Mouse (Mus musculus) lung, postnatal 14 days (tissue): ENCODE results near the gene Clec16a.
A peak's percentile ranks its signal among the peaks of the same experiment; 100 is the strongest.

Experiments
- DNase-seq: peaks from one replicate; pipeline ENCODE4 v3.0.0; 2021

The Clec16a gene

DNA sequence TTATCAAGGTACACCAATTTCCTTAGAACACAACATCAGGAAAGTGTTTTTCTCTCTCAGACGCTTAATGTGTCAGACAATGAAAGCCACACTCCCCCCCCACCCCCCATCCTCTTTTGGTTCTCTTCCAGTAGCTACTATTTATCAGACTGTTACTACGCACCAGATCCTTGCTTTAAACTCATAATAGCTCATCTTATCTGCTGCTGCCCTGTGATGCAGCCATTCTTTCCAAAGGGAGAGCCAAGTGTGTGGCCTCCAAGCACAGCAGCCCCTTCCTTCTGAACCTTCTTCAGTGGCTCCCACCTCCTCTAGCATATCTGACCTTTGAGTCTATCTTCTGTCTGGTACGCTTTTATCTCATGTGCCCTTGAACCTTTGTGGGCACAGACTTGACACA, 145.3 kb downstream of the Clec16a start:
- DNase-seq: no peak

DNA sequence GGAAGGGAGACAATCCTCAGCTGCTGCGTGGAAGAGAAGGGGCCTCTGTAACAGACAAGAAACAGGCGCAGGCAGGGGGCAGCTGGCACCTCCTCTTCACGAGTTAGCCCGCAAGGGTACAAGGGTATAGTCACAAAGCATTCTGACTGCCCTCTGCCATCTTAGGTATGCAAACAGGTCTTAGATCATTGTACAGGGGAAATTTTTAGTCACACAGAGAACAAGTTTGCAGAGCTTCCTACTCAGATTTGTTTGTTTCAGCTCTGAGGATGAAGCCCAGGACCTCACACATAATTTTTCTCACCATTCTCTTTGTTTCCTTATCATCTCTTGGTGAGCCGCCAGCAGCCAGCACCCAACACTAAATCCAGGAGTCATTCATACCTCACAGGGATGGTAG, 146.6 kb downstream of the Clec16a start:
- no peak for DNase-seq

GRCm38 (mm10) chr16:10692848-10693247, 147.7 kb downstream of the Clec16a start:
- DNase-seq: no peak

DNA sequence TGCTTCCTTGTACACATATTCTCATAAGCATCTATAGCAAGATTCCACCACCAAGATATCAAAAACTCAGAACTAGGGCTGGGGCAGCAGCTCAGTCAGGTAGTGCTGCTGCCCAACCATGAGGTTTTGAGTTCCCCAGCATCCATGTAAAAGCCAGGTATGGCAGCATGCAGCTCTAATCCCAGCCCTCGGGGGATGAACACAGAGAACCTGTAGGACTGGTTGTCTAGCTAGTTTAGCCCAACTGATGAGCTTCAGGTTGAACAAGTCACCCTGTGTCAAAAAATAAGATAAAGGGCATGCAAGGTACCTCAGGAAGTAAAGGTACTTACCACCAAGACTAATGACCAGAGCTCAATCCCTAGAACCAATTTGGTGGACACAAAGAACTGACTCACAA, 148.3 kb downstream of the Clec16a start:
- DNase-seq: no peak

GRCm38 (mm10) chr16:10694414-10694851, 149.3 kb downstream of the Clec16a start:
- DNase-seq: peak; percentile 71

- no peak for DNase-seq
Observed at GRCm38 (mm10) chr16:10697861-10698659, 152.9 kb downstream of the Clec16a start.

GRCm38 (mm10) chr16:10699316-10699715, 154.2 kb downstream of the Clec16a start:
- no peak for DNase-seq

DNA sequence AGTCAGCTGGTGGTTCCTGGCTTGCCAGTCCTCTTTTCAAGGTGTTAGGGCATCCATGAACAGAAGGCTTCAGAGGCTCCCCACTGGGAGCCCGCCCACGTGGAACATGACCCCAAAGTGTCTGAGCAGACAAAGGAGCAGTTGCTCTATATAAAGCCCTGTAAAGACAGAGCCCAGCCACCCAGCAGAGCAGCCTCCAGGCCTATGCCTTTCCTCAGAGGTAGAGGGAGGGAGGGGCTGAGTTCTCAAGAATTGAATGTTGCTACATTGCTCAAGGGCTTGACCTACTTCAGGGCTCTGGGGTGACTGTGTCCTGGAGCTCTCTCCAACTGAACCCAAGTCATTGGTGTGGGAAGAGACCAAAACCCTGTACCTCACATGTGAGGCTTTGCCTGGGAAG, 155.0 kb downstream of the Clec16a start:
- DNase-seq: no peak

GRCm38 (mm10) chr16:10702399-10702798, 157.3 kb downstream of the Clec16a start:
- peak; percentile 58 for DNase-seq

DNA sequence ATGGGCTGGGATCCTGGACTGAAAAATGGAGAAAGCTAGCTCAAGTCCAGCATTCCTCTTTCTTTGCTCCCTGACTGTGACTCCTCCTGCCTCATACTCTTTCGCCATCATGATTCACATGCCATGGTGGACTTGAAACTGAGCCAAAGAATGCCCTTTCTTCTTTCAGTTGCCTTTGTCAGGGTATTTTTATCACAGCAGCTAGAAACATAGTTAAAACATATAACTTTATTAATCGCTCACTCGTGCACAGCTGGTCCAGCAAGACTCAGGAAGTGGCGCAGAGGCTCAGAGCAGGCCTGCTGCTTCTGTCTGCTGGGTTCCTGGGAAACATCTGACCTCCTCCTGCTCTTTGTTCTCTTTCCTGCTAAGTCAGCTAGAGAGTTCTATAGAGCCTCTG, 158.8 kb downstream of the Clec16a start:
- no peak for DNase-seq

DNA sequence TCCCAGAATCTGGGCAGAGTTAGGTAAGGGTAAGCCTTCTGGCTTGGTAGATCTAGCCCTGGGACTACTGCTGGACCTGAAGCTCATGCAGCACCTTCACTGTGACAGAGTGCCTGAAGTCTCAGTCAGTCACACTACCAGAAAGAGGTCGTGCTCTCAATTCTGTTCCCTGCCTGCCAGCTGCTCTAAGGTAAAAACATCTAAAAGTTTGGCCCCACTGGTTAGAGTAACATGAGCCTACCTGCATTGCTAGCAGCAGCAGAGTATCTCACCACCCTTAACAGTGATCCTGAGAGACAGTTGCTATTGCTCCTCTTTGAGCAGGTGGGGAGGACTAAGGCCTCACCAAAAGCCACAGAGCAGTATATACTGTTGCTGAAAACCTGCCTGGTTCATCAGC, 160.3 kb downstream of the Clec16a start:
- DNase-seq: no peak

DNA sequence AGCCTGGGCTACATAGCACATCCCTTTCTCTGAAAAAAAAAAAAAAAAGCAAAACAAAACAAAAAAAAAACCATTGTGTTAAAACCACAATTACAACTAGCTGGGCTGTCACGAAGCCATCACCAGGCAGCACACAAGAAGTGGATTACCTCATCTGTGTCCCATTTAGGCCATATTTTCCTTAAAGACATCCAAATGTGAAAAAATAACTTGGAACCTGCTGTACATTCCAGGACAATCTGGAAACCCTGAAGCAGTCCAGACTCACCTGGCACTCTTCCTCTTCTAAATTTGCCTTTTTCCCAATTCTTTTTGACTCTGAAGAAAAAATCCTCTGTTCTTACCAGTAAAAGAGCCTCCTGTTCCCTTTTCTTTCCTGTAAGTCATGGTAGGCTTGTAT, 166.4 kb downstream of the Clec16a start:
- DNase-seq: no peak

DNA sequence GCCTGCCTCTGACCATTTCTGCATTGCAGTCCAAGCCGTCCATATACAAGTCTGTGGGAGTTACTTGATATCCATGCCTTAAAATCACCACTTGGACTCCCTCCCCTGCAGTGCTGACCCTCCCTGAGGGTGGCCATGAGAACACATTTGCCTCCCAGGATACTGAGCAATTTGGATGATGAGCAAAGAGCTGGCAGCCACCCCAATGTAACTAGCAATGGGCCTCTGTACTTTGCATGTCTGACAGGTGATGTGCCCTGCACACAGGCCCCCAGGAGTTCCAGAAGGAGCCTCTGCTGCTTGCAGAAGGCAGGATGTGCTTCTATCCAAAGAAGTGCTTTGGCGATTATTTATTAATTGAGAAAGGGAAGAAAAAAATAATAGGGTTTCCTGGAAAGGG, 167.9 kb downstream of the Clec16a start:
- DNase-seq: no peak

DNA sequence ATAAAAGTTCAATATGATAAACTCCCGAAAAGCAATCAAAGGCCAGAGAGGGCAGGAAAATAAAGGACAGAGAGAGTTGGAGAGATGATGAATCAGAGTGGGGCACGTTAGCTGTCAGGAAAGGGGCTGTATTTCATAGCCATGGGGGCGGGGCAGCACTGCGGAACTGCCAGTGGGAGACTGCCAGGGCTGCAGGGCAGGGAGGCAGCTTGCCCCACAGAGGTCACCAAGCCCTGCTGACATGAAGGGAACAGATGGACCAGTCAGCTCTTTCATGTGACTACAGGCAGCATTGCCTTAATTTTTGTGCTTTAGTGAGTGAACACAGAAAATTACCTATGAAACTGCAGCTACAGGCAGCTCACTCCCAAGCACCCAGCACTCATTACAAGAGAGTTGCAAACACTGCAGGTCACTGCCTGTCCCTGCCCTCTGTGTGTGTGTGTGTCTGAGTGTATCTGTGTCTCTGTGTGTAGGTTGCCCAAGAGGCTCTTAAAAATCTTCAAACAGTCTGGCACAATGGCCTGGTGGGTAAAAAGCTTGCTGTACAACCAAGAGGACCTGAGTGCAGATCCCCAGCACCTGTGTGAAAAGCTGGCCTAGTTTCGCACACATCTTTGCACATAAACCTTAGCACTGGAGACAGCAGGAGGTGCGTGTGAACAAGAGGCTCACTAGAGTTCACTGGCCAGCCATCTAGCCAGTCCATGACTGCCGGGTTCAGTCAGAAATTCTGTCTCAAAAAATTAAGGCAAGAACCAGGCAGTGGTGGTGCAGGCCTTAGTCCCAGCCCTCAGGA, 168.5 kb downstream of the Clec16a start:
- no peak for DNase-seq

GRCm38 (mm10) chr16:10715211-10715610, 170.1 kb downstream of the Clec16a start:
- no peak for DNase-seq

DNA sequence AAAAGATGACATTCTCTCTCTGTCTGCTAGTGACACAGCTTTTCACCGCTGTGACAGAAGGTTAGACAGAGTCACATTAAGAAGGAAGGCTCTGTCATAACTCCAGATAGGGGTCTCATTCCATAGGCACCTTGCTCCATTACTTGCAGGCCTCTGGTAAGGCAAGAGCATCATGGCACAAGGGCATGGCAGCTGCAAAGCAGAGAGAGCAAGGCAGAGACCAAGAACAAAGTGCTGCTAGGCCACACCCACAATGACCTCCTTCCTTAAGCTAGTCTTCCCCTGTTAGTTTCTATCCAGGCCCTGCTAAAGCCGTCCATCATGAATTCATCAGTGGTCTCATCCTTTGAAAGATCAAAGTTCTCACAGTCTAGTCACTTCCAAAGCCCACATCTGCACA, 170.5 kb downstream of the Clec16a start:
- DNase-seq: no peak

- no peak for DNase-seq
Observed at GRCm38 (mm10) chr16:10716696-10717095, 171.6 kb downstream of the Clec16a start.

GRCm38 (mm10) chr16:10719971-10720370, 174.8 kb downstream of the Clec16a start:
- DNase-seq: no peak

DNA sequence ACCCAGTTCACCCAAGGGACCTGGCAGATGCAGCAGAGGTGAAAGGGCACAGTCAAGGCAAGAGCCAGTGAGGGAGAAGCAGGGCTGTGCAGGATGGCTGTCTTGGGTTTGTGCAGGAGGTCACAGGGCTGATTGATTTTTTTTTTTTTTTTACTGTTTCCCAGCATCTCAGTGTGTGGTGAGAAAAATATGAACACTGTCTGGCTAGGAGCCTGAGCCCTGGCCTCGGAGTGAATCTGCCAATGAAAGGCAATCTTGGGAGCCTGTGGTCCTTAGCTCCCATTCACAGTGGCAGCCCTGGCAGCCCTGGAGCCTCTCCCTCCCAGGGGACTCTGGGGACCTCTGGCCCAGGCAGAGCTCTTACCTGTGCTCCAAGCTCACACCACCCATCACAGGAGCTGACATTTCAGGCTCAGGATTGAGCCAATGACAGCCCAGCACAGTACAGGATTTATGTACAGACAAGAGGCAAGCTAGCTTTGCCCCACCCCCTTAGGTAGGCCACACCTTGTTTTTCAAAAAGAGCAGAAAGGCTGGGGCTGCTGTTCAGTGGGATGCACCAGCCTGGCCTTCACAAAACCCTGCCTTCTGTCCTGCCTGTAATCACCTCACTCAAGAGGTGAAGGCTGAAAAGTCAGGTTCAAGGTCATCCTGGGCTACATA, 177.9 kb downstream of the Clec16a start:
- no peak for DNase-seq

DNA sequence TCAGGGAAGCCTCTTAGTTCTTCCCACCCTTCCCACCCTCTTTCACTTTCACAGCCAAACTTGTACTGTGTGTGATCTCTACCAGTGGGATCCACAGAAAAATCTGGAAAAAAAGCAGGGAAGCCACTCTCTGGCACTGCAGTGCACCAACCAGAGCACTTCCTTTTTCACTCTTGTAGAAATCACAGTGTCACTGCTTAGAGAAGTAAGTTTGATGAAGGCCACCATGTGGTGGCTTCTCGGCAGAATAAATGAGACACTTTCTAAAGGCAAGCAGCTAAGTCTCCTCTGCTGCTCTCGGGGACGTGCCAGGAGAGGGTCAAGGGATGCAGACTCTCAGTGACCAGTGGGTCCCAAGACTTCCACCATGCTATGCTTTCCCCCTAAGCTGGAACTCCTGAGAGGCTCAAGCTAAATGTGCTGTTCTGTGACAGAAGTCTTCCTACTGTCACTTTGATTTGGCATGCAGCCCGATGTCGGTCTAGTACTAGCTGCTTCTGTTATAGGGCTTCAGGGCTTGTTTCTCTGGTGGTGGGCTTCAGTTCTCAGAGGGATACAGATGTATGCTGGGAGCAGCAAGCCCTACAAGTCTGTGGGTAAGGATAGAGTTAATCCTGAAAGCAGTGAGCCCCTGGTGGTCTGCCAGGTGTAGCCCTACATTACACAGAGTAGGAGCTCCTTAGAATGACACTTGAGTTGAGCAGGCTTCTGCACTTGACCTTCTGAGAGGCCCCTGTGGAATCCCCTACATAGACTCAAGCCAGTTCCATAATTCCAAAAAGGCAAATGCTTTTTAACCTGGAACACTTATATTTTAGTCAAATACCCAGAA, 178.9 kb downstream of the Clec16a start:
- DNase-seq: no peak

DNA sequence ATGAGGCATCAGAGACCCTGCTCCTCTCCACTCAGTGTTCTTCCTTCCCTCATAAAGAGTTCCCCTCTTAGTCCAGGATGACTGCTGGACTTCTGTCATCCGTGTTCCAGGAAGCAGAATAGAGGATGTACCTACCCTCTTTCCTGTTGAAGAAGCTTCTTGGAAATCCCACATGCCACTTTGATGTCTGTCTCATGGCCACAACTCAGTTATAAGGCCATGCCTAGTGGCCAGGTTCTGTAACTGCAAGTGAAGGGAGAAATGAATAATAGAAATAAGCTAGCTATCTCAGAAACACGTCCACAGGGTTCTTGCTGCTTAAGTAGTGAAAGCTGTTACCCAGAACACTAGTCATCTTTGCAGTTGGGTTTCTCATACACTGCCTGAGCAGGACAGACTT, 180.0 kb downstream of the Clec16a start:
- DNase-seq: no peak

GRCm38 (mm10) chr16:10727630-10728029, 182.5 kb downstream of the Clec16a start:
- DNase-seq: peak; percentile 34

- no peak for DNase-seq
Observed at GRCm38 (mm10) chr16:10728886-10729285, 183.7 kb downstream of the Clec16a start.
